8 mouse cellular contexts compared by ENCODE assay signal in genomic region chr16:56075222-56076111, GRCm38 (mm10). TPM values are rescaled to one million over a fixed set of nuclear protein-coding genes. Genes with fewer than 3 reads are reported as not detected.
DNase-seq lines count a peak whose midpoint lies in the region; ATAC-seq and TF ChIP-seq lines count a peak whose summit lies in the region.

No protein-coding gene starts in this region.

- H3K9ac ChIP-seq in forebrain, embryonic 15.5 days (replicated peaks): peak overlapping the region; percentile 92
- peak overlapping the region; percentile 80 for H3K9ac ChIP-seq in liver, postnatal 0 days (replicated peaks)
- peak overlapping the region; percentile 73 for H3K9ac ChIP-seq in neural tube, embryonic 14.5 days (replicated peaks; ENCODE audit: low read depth, low read length)

- intact Hi-C loops in heart, postnatal 25 days (cut with DNase I): loop anchor here (5.0 kb wide), 2 partner anchors 42 to 108 kb away; partner anchors contain the start of gene Rpl24

- peak overlapping the region; percentile 98 for H3K27ac ChIP-seq in forebrain, embryonic 15.5 days (replicated peaks)
- H3K27ac ChIP-seq in liver, postnatal 0 days (ENCODE audit: low read depth): peak overlapping the region; percentile 97
- peak overlapping the region; percentile 96 for H3K27ac ChIP-seq in neural tube, embryonic 14.5 days (ENCODE audit: low read depth, low read length)
- peak overlapping the region; percentile 90 for H3K27ac ChIP-seq in testis, adult 2 months (ENCODE audit: control insufficient read depth, insufficient read depth, low read depth, low read length)

- TF ChIP-seq POLR2A in testis, adult 2 months (IDR thresholded peaks at IDR 0.05; ENCODE audit: control insufficient read depth, low read depth, low read length): peak; percentile 90

- peaks cover 22% of the 10 kb centered on the region for H3K36me3 ChIP-seq in G1E (replicated peaks)
- no peaks in the 10 kb centered on the region for H3K36me3 ChIP-seq in forebrain, embryonic 15.5 days
- H3K36me3 ChIP-seq in liver, postnatal 0 days (replicated peaks; ENCODE audit: insufficient read depth, low read length): no peaks in the 10 kb centered on the region
- H3K36me3 ChIP-seq in neural tube, embryonic 14.5 days (ENCODE audit: control insufficient read depth, insufficient read depth, low read length): no peaks in the 10 kb centered on the region
- no peaks in the 10 kb centered on the region for H3K36me3 ChIP-seq in testis, adult 2 months (ENCODE audit: control insufficient read depth, insufficient read depth, low read length)

- peak; percentile 55; the same call in 1 of the 2 replicates for TF ChIP-seq EP300 in liver, postnatal 0 days (IDR thresholded peaks at IDR 0.05; ENCODE audit: low read depth)

- H3K4me1 ChIP-seq in G1E (ENCODE audit: insufficient read depth, low read depth, low read length): peaks cover 60% of the 10 kb centered on the region
- peaks cover 20% of the 10 kb centered on the region for H3K4me1 ChIP-seq in forebrain, embryonic 15.5 days
- peaks cover 32% of the 10 kb centered on the region for H3K4me1 ChIP-seq in liver, postnatal 0 days (ENCODE audit: insufficient read depth)
- peaks cover 16% of the 10 kb centered on the region for H3K4me1 ChIP-seq in neural tube, embryonic 14.5 days (ENCODE audit: control insufficient read depth, insufficient read depth, low read length)
- peaks cover 10% of the 10 kb centered on the region for H3K4me1 ChIP-seq in testis, adult 2 months (ENCODE audit: control insufficient read depth, insufficient read depth, low read length)

- no peak for TF ChIP-seq CTCF in G1E (IDR thresholded peaks at IDR 0.05; ENCODE audit: low read depth, low read length)
- no peak for TF ChIP-seq CTCF in liver, postnatal 0 days (IDR thresholded peaks at IDR 0.05; ENCODE audit: low read depth)
- TF ChIP-seq CTCF in testis, adult 2 months (IDR thresholded peaks at IDR 0.05; ENCODE audit: control insufficient read depth, insufficient read depth, insufficient replicate concordance, low read depth, low read length): no peak

- no peaks in the 10 kb centered on the region for H3K27me3 ChIP-seq in G1E (ENCODE audit: insufficient read depth, low read length)
- H3K27me3 ChIP-seq in forebrain, embryonic 15.5 days: no peaks in the 10 kb centered on the region
- H3K27me3 ChIP-seq in liver, postnatal 0 days (ENCODE audit: insufficient read depth, low read length): no peaks in the 10 kb centered on the region
- H3K27me3 ChIP-seq in neural tube, embryonic 14.5 days (ENCODE audit: control insufficient read depth, insufficient read depth, low read length): no peaks in the 10 kb centered on the region
- no peaks in the 10 kb centered on the region for H3K27me3 ChIP-seq in testis, adult 2 months (ENCODE audit: control insufficient read depth, insufficient read depth, low read length)

- WGBS in forebrain, embryonic 15.5 days: 1% methylated on average over 43 of the region's 66 CpGs
- under 1% methylated on average over 52 of the region's 66 CpGs for WGBS in liver, postnatal 0 days (ENCODE audit: insufficient replicate concordance)
- WGBS in neural tube, embryonic 14.5 days: under 1% methylated on average over 43 of the region's 66 CpGs

- ATAC-seq in G1E (ENCODE audit: extremely low read depth, insufficient number of reproducible peaks, low FRiP score, poor library complexity, severe bottlenecking): 0 out of 2 replicates have a peak, but pooled peaks have one; percentile 9
- peak; percentile 94 for ATAC-seq in forebrain, embryonic 15.5 days (replicated peaks)
- peak; percentile 71 for ATAC-seq in liver, postnatal 0 days
- ATAC-seq in neural tube, embryonic 14.5 days (ENCODE audit: low read depth): peak; percentile 93

- H3K9me3 ChIP-seq in G1E (replicated peaks): no peaks in the 10 kb centered on the region
- no peaks in the 10 kb centered on the region for H3K9me3 ChIP-seq in forebrain, embryonic 15.5 days
- no peaks in the 10 kb centered on the region for H3K9me3 ChIP-seq in liver, postnatal 0 days (ENCODE audit: low read length)
- no peaks in the 10 kb centered on the region for H3K9me3 ChIP-seq in neural tube, embryonic 14.5 days (ENCODE audit: control insufficient read depth, low read length)

- H3K4me2 ChIP-seq in forebrain, embryonic 15.5 days (replicated peaks): peak overlapping the region; percentile 50
- peak overlapping the region; percentile 65 for H3K4me2 ChIP-seq in liver, postnatal 0 days (ENCODE audit: low read depth, low read length)
- H3K4me2 ChIP-seq in neural tube, embryonic 14.5 days (ENCODE audit: low read depth, low read length): peak overlapping the region; percentile 76

- peak overlapping the region; percentile 88 for H3K4me3 ChIP-seq in G1E (ENCODE audit: low read depth, low read length)
- H3K4me3 ChIP-seq in forebrain, embryonic 15.5 days: peak overlapping the region; percentile 96
- peak overlapping the region; percentile 77 for H3K4me3 ChIP-seq in liver, postnatal 0 days (ENCODE audit: low read depth, low read length)
- H3K4me3 ChIP-seq in neural tube, embryonic 14.5 days (ENCODE audit: low read depth, low read length): peak overlapping the region; percentile 62
- H3K4me3 ChIP-seq in testis, adult 2 months (ENCODE audit: control insufficient read depth, low read depth, low read length): peak overlapping the region; percentile 97

- DNase-seq in G1E (ENCODE audit: low spot score): peak; percentile 75
- DNase-seq in cerebellum, adult 11-12 months: peak; percentile 86
- peak; percentile 64 for DNase-seq in heart, postnatal 25 days (ENCODE audit: low spot score)
- peak; percentile 83 for DNase-seq in layer of hippocampus, adult 11-12 months (ENCODE audit: low spot score)
- DNase-seq in liver, postnatal 0 days: peak; percentile 92

RNA-seq across cellular contexts. Expression of gene Senp7, which starts 27.3 kb away (rescaled TPM):
- total RNA-seq in G1E (2014; fragmentation: Nextera tagmentation) (115 and 130 TPM in 2 replicates), G1E (2017) (29.4 and 37.4 TPM in 2 replicates)
- polyA plus RNA-seq in G1E (2012): 18.6 and 20.5 TPM in 2 replicates
- 57.7 and 58.4 TPM in 2 replicates for polyA plus RNA-seq in forebrain, embryonic 15.5 days (2015; fragmentation: Nextera tagmentation; extraction: Ambion mirVana)
- 10 to 100 TPM; 15.8 to 18.0 TPM for total RNA-seq in heart, postnatal 25 days (2021)
- polyA plus RNA-seq in liver, postnatal 0 days (2015; fragmentation: Nextera tagmentation; extraction: Ambion mirVana): 7.4 and 10.6 TPM in 2 replicates
- polyA plus RNA-seq in neural tube, embryonic 14.5 days (2014; fragmentation: Nextera tagmentation; extraction: Ambion mirVana): 62.4 and 73.6 TPM in 2 replicates
- 2.4 and 2.7 TPM in 2 replicates for polyA plus RNA-seq in testis, adult 2 months (2012; rRNA removed)

RNA-seq across cellular contexts. Expression of gene Trmt10c, which starts 37.8 kb away (rescaled TPM):
- total RNA-seq in G1E (2014; fragmentation: Nextera tagmentation): 28.4 and 35.4 TPM in 2 replicates
- 38.6 and 43.8 TPM in 2 replicates for total RNA-seq in G1E (2017)
- polyA plus RNA-seq in G1E (2012): 13.6 and 15.4 TPM in 2 replicates
- 25.1 and 25.7 TPM in 2 replicates for polyA plus RNA-seq in forebrain, embryonic 15.5 days (2015; fragmentation: Nextera tagmentation; extraction: Ambion mirVana)
- total RNA-seq in heart, postnatal 25 days (2021): 10 to 100 TPM; 11.0 to 11.3 TPM
- 15.2 and 15.7 TPM in 2 replicates for polyA plus RNA-seq in liver, postnatal 0 days (2015; fragmentation: Nextera tagmentation; extraction: Ambion mirVana)
- polyA plus RNA-seq in neural tube, embryonic 14.5 days (2014; fragmentation: Nextera tagmentation; extraction: Ambion mirVana): 21.5 and 23.8 TPM in 2 replicates
- 1.3 and 1.9 TPM in 2 replicates for polyA plus RNA-seq in testis, adult 2 months (2012; rRNA removed)

RNA-seq across cellular contexts. Expression of gene Pcnp, which starts 45.9 kb away (rescaled TPM):
- 176 and 198 TPM in 2 replicates for total RNA-seq in G1E (2014; fragmentation: Nextera tagmentation)
- 106 and 113 TPM in 2 replicates for total RNA-seq in G1E (2017)
- 30.9 and 31.6 TPM in 2 replicates for polyA plus RNA-seq in G1E (2012)
- 234 and 248 TPM in 2 replicates for polyA plus RNA-seq in forebrain, embryonic 15.5 days (2015; fragmentation: Nextera tagmentation; extraction: Ambion mirVana)
- 10 to 100 TPM; 49.3 to 56.8 TPM for total RNA-seq in heart, postnatal 25 days (2021)
- polyA plus RNA-seq in liver, postnatal 0 days (2015; fragmentation: Nextera tagmentation; extraction: Ambion mirVana): 61.8 and 64.2 TPM in 2 replicates
- polyA plus RNA-seq in neural tube, embryonic 14.5 days (2014; fragmentation: Nextera tagmentation; extraction: Ambion mirVana): 197 and 228 TPM in 2 replicates
- polyA plus RNA-seq in testis, adult 2 months (2012; rRNA removed): 14.9 and 17.3 TPM in 2 replicates

Comparison
In these comparisons a context has a peak if more than half of its experiments do, and no peak if none do; other contexts are left out.
1. Peak in every context shown above with its lines: DNase-seq, ATAC-seq, H3K4me3 ChIP-seq and H3K27ac ChIP-seq.
2. ATAC-seq: peak in every context shown above with its lines; median percentile 94 in forebrain, embryonic 15.5 days; 93 in neural tube, embryonic 14.5 days; 71 in liver, postnatal 0 days; 9 in G1E.